Mouse (Mus musculus): ENCODE results near the gene Gm49340. TPM values are rescaled to one million over a fixed set of nuclear protein-coding genes. Genes with fewer than 3 reads are reported as not detected.

The Gm49340 gene
- polyA plus RNA-seq, 1 experiment, result not detected

DNA sequence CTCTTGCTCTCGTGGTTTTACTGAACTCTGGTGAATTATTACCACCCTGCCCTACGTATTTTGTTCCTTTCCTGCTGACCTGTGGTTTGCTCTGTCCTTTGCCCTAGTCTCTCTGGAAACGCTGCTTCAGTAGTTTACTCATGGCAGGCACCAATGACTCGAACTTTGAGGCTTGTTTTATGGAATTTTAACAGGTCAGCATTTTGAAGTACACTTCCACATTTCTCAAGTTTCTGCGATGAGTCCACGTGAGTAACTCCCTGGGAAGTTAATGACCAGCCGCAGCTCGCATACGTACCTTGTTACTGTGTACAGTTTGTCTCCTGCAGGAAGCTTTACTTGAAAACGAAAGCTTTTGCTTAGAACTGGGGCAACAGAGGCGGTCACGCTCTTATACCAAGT, 3.1 kb upstream of the Gm49340 start:
- Histone ChIP-seq H3K27ac (ENCODE audit: insufficient read depth, low read length) (no peak overlapping the region), H3K4me3 (ENCODE audit: low read depth, low read length) (no peak overlapping the region), H3K9ac (ENCODE audit: low read depth, poor library complexity, severe bottlenecking) (no peak overlapping the region), H3K4me1 (ENCODE audit: control insufficient read depth, insufficient read depth, low read length) (no peaks in the 10 kb centered on the region), H3K9me3 (replicated peaks; ENCODE audit: control insufficient read depth, insufficient read depth, low read length, poor library complexity, severe bottlenecking) (peaks cover 1% of the 10 kb centered on the region), H3K27me3 (ENCODE audit: control insufficient read depth, insufficient read depth, low read length, poor library complexity, severe bottlenecking) (no peaks in the 10 kb centered on the region), H3K36me3 (ENCODE audit: control insufficient read depth, insufficient read depth, low read length, poor library complexity, severe bottlenecking) (0 out of 2 replicates have a peak, but pooled peaks cover under 1% of the 10 kb centered on the region)
- TF ChIP-seq EP300 (IDR thresholded peaks at IDR 0.05; ENCODE audit: insufficient read depth, low read depth, low read length), result no peak

DNA sequence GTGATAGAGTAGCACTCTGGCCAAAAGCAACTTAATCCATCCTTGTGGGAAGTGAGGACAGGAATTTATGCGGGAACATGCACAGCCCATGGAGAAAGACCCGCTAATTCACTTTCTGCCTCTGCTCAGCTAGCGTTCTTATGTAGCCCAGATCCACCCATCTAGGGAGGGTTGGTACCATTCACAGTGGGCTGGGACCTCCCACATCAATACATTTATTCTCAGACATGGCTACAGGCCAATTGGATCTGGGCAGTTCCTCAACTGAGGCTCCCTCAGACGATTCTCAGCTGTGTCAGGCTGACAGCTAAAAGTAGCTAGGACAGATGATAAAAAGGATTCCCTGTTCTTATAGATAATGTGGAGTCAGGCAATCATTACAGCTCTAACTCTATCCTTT, 2.2 kb upstream of the Gm49340 start:
- TF ChIP-seq CTCF (IDR thresholded peaks at IDR 0.05; ENCODE audit: low read depth, low read length) (no peak), EP300 (IDR thresholded peaks at IDR 0.05; ENCODE audit: insufficient read depth, low read depth, low read length) (no peak), POLR2A (IDR thresholded peaks at IDR 0.05; ENCODE audit: insufficient read depth, low read length) (no peak)
- no peak overlapping the region for H3K27ac ChIP-seq (ENCODE audit: insufficient read depth, low read length)

DNA sequence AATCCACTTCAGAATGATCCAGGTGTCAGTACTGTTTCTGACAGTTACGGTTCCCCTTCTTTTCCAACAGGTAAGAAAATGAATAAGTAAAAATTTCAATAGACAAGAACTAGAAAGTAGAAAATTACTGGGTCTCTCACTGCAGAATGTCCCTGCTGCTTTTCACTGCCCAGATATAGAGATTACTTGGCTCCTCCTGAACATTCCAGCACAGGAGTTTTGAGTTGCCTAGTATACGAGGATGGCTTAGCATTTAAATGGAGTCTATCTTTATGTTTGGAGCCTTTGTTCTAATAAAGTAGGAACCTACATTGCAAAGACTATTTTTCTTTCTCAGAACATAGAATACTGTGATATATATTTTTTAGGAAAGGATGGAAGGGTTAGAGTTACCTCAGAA, 3.8 kb downstream of the Gm49340 start:
- no peaks in the 10 kb centered on the region for H3K27me3 ChIP-seq (ENCODE audit: control insufficient read depth, insufficient read depth, low read length, poor library complexity, severe bottlenecking)
- H3K36me3 ChIP-seq (ENCODE audit: control insufficient read depth, insufficient read depth, low read length, poor library complexity, severe bottlenecking), result no peaks in the 10 kb centered on the region
- H3K4me3 ChIP-seq (ENCODE audit: low read depth, low read length), result no peak overlapping the region
- no peaks in the 10 kb centered on the region for H3K9me3 ChIP-seq (replicated peaks; ENCODE audit: control insufficient read depth, insufficient read depth, low read length, poor library complexity, severe bottlenecking)
- no peak overlapping the region for H3K9ac ChIP-seq (ENCODE audit: low read depth, poor library complexity, severe bottlenecking)
- H3K27ac ChIP-seq (ENCODE audit: insufficient read depth, low read length), result no peak overlapping the region
- no peaks in the 10 kb centered on the region for H3K4me1 ChIP-seq (ENCODE audit: control insufficient read depth, insufficient read depth, low read length)
- TF ChIP-seq POLR2A (IDR thresholded peaks at IDR 0.05; ENCODE audit: insufficient read depth, low read length), result no peak
- no peak for TF ChIP-seq EP300 (IDR thresholded peaks at IDR 0.05; ENCODE audit: insufficient read depth, low read depth, low read length)
- TF ChIP-seq CTCF (IDR thresholded peaks at IDR 0.05; ENCODE audit: low read depth, low read length), result no peak

More for the DNA sequence above, 2.2 kb upstream of the Gm49340 start:
- no peak overlapping the region for H3K4me3 ChIP-seq (ENCODE audit: low read depth, low read length)
- no peak overlapping the region for H3K9ac ChIP-seq (ENCODE audit: low read depth, poor library complexity, severe bottlenecking)
- no peaks in the 10 kb centered on the region for H3K4me1 ChIP-seq (ENCODE audit: control insufficient read depth, insufficient read depth, low read length)
- no peaks in the 10 kb centered on the region for H3K36me3 ChIP-seq (ENCODE audit: control insufficient read depth, insufficient read depth, low read length, poor library complexity, severe bottlenecking)
- no peaks in the 10 kb centered on the region for H3K27me3 ChIP-seq (ENCODE audit: control insufficient read depth, insufficient read depth, low read length, poor library complexity, severe bottlenecking)
- no peaks in the 10 kb centered on the region for H3K9me3 ChIP-seq (replicated peaks; ENCODE audit: control insufficient read depth, insufficient read depth, low read length, poor library complexity, severe bottlenecking)

DNA sequence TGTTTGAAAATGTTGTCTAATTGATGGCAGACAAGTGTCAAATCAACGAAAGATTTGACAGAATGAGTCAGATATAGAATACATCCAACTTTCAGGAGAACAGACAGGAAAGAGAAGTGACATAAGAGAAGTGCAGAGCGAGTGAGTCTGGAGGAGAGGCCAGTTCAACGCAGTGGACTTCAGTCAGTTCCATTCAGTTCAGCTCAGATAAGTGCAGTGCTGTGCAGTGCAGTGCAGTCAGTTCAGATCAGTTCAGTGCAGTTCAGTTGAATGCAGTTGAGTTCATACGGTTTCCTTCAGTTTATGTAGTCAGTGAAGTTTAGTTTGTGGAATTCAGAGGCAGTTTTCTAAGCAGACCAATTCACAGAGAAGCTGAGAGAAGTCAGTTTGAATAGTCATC, 7.4 kb downstream of the Gm49340 start:
- no peaks in the 10 kb centered on the region for H3K36me3 ChIP-seq (ENCODE audit: control insufficient read depth, insufficient read depth, low read length, poor library complexity, severe bottlenecking)
- TF ChIP-seq CTCF (IDR thresholded peaks at IDR 0.05; ENCODE audit: low read depth, low read length) (no peak), POLR2A (IDR thresholded peaks at IDR 0.05; ENCODE audit: insufficient read depth, low read length) (no peak), EP300 (IDR thresholded peaks at IDR 0.05; ENCODE audit: insufficient read depth, low read depth, low read length) (no peak)
- H3K9ac ChIP-seq (ENCODE audit: low read depth, poor library complexity, severe bottlenecking), result no peak overlapping the region
- no peaks in the 10 kb centered on the region for H3K27me3 ChIP-seq (ENCODE audit: control insufficient read depth, insufficient read depth, low read length, poor library complexity, severe bottlenecking)
- H3K27ac ChIP-seq (ENCODE audit: insufficient read depth, low read length), result no peak overlapping the region
- no peaks in the 10 kb centered on the region for H3K4me1 ChIP-seq (ENCODE audit: control insufficient read depth, insufficient read depth, low read length)
- H3K9me3 ChIP-seq (replicated peaks; ENCODE audit: control insufficient read depth, insufficient read depth, low read length, poor library complexity, severe bottlenecking), result no peaks in the 10 kb centered on the region
- no peak overlapping the region for H3K4me3 ChIP-seq (ENCODE audit: low read depth, low read length)

DNA sequence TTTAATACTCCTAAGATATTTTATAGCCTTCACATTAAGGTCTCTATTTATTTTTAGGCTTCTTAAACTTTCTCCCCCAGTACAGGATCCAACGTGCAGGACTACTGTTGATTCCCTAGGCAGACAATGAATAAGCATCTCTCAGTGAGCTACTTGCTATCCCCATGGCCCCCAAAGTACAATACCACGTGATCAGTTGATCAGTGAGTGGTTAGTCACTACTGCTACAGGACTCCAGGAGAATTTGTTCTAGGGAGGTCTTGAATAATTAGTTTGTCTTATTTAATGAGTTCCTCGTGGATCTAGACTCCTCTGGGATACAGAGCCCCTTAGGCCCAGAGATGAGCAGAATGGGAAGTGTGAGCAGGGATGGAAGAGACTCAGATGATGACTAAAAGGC, 20.9 kb downstream of the Gm49340 start, which contains the start of gene Olfr20:
Gene Olfr20, plus strand, starts transcription at position 301 of the 400 bp plus-strand sequence.
- no peaks in the 10 kb centered on the region for H3K27me3 ChIP-seq (ENCODE audit: control insufficient read depth, insufficient read depth, low read length, poor library complexity, severe bottlenecking)
- TF ChIP-seq EP300 (IDR thresholded peaks at IDR 0.05; ENCODE audit: insufficient read depth, low read depth, low read length) (no peak), POLR2A (IDR thresholded peaks at IDR 0.05; ENCODE audit: insufficient read depth, low read length) (no peak), CTCF (IDR thresholded peaks at IDR 0.05; ENCODE audit: low read depth, low read length) (no peak)
- H3K9me3 ChIP-seq (replicated peaks; ENCODE audit: control insufficient read depth, insufficient read depth, low read length, poor library complexity, severe bottlenecking), result no peaks in the 10 kb centered on the region

DNA sequence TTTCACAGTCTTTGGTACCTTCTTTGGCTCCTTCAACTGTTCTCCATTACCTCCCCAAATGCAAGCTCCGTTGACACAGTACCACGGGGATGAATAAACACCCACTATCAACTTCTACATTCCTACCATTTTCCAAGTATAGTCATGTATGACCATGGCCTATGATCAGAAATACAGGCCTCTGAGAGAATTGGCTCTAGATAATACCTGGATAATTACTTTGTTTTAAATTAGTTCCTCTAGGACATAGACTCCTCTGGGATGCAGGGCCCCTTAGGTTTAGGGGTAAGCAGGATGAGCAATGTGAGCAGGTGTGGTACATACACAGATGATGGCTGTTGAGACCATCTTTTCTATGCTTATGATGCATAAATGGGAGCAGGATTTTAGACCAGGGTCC, 41.4 kb downstream of the Gm49340 start, which contains the start of gene Olfr376:
Gene Olfr376, plus strand, starts transcription at position 301 of the 400 bp plus-strand sequence.
- H3K36me3 ChIP-seq (ENCODE audit: control insufficient read depth, insufficient read depth, low read length, poor library complexity, severe bottlenecking), result no peaks in the 10 kb centered on the region
- H3K27me3 ChIP-seq (ENCODE audit: control insufficient read depth, insufficient read depth, low read length, poor library complexity, severe bottlenecking), result no peaks in the 10 kb centered on the region
- no peak within 1 kb of the TSS for H3K4me3 ChIP-seq (ENCODE audit: low read depth, low read length)
- no peak for TF ChIP-seq POLR2A (IDR thresholded peaks at IDR 0.05; ENCODE audit: insufficient read depth, low read length)
- TF ChIP-seq CTCF (IDR thresholded peaks at IDR 0.05; ENCODE audit: low read depth, low read length), result no peak
- TF ChIP-seq EP300 (IDR thresholded peaks at IDR 0.05; ENCODE audit: insufficient read depth, low read depth, low read length), result no peak
- H3K9ac ChIP-seq (ENCODE audit: low read depth, poor library complexity, severe bottlenecking), result no peak within 1 kb of the TSS
- no peaks in the 10 kb centered on the region for H3K4me1 ChIP-seq (ENCODE audit: control insufficient read depth, insufficient read depth, low read length)
- H3K9me3 ChIP-seq (replicated peaks; ENCODE audit: control insufficient read depth, insufficient read depth, low read length, poor library complexity, severe bottlenecking), result 0 out of 2 replicates have a peak, but pooled peaks cover 2% of the 10 kb centered on the region
- H3K27ac ChIP-seq (ENCODE audit: insufficient read depth, low read length), result no peak within 1 kb of the TSS

More for the DNA sequence above, 20.9 kb downstream of the Gm49340 start, which contains the start of gene Olfr20:
- no peak within 1 kb of the TSS for H3K4me3 ChIP-seq (ENCODE audit: low read depth, low read length)
- H3K4me1 ChIP-seq (ENCODE audit: control insufficient read depth, insufficient read depth, low read length), result no peaks in the 10 kb centered on the region
- no peak within 1 kb of the TSS for H3K27ac ChIP-seq (ENCODE audit: insufficient read depth, low read length)
- no peaks in the 10 kb centered on the region for H3K36me3 ChIP-seq (ENCODE audit: control insufficient read depth, insufficient read depth, low read length, poor library complexity, severe bottlenecking)
- no peak within 1 kb of the TSS for H3K9ac ChIP-seq (ENCODE audit: low read depth, poor library complexity, severe bottlenecking)
